Mouse (Mus musculus): ENCODE measurements around the gene Rhod. TPM values are rescaled to one million over a fixed set of nuclear protein-coding genes. Genes with fewer than 3 reads are reported as not detected.

Gene Rhod
- polyA plus RNA-seq, 1 experiment = 1.1 TPM

DNA sequence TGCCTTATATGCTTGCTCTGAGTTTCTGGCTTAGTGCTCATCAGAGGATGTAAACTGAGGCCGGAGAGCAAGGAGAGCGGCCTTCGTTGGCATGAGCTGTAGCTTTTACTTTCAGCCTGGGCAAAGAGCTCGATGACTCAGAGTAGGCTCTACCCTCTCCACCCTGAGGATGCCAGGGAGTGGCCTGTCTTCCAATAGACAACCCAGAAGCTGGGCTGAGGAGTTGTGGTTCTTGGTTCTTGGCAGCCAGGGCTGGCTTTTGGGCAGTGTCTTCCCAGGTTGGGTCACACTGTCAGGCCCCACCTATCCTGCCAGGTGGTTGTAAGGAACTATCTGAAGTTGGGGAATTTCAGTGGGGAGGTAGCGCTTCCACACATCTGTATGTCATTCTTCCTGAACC is 19.5 kb downstream of the Rhod start:
- Histone ChIP-seq H3K4me1 (ENCODE audit: control insufficient read depth, insufficient read depth, low read length) (peaks cover 17% of the 10 kb centered on the region), H3K4me3 (ENCODE audit: insufficient read depth, low read length) (no peak overlapping the region), H3K27ac (ENCODE audit: insufficient read depth, low read depth, low read length) (no peak overlapping the region)
- TF ChIP-seq POLR2A (IDR thresholded peaks at IDR 0.05; ENCODE audit: borderline replicate concordance, low read depth, low read length) = no peak
- TF ChIP-seq CTCF (IDR thresholded peaks at IDR 0.05; ENCODE audit: low read depth, low read length) = no peak

DNA sequence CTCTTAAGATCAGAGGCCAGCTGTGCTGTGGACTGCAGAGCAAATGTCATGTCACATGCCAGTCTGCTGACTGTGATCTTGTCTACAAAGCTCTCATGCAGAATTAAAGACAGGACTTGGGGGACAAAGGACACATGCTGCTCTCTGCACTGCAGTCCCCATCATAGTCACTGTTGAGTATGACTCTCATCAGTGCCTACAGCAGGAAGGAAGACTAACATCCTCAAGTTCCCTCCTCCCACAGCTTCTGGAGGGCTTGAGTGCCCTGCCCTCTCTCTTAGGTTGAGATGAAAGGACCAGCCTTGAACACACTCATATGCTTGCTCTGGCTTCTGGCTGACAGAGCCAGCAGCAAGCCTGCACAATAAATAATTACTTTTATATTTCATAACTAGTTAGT is 21.5 kb downstream of the Rhod start:
- Histone ChIP-seq H3K4me3 (ENCODE audit: insufficient read depth, low read length) (no peak overlapping the region), H3K4me1 (ENCODE audit: control insufficient read depth, insufficient read depth, low read length) (peaks cover 2% of the 10 kb centered on the region), H3K27ac (ENCODE audit: insufficient read depth, low read depth, low read length) (no peak overlapping the region)
- TF ChIP-seq POLR2A (IDR thresholded peaks at IDR 0.05; ENCODE audit: borderline replicate concordance, low read depth, low read length) (no peak), CTCF (IDR thresholded peaks at IDR 0.05; ENCODE audit: low read depth, low read length) (no peak)

DNA sequence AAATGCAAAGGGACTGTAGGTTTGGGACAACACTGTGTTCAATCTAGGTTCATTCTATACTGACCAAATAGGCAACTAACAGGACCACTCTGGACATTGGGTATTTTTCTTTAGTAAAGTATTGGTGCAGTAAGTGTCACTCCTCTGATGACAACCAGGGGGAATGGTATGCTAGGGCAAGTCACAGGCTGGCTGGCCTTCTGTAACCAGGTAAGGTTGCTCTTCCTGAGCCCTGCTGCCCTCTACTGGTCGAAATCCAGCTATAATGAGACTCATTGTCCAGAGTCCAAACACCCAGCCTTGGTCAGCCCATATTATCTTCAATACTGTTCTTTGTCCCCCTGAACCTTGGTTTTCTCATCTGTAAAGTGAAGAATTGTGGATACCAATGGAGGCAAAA is 22.0 kb downstream of the Rhod start:
- Histone ChIP-seq H3K27ac (ENCODE audit: insufficient read depth, low read depth, low read length) (no peak overlapping the region), H3K4me1 (ENCODE audit: control insufficient read depth, insufficient read depth, low read length) (no peaks in the 10 kb centered on the region; the same call in 1 of the 2 replicates), H3K4me3 (ENCODE audit: insufficient read depth, low read length) (no peak overlapping the region)
- TF ChIP-seq POLR2A (IDR thresholded peaks at IDR 0.05; ENCODE audit: borderline replicate concordance, low read depth, low read length) (no peak), CTCF (IDR thresholded peaks at IDR 0.05; ENCODE audit: low read depth, low read length) (peak; percentile 69)

DNA sequence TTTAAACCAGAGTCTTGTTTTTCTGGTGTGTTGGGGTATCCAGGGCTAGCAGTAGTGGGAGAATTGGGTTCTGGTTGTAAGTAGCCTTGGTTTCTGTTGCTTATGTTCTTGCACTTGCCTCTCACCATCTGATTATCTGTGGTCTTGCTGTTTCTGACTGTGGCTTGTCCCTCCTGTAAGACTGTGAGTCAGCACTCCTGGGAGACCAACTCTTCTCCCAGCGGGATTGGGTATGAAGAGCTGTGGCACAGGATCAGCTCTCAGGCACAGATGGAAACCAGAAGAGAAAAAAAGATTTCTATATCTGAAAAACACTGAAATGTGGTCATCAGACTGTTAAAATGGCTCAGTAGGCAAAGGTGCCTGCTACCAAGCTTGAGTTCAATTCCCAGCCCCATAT is 24.6 kb downstream of the Rhod start:
- Histone ChIP-seq H3K4me1 (ENCODE audit: control insufficient read depth, insufficient read depth, low read length) (no peaks in the 10 kb centered on the region), H3K27ac (ENCODE audit: insufficient read depth, low read depth, low read length) (no peak overlapping the region), H3K4me3 (ENCODE audit: insufficient read depth, low read length) (no peak overlapping the region)
- TF ChIP-seq POLR2A (IDR thresholded peaks at IDR 0.05; ENCODE audit: borderline replicate concordance, low read depth, low read length) (no peak), CTCF (IDR thresholded peaks at IDR 0.05; ENCODE audit: low read depth, low read length) (no peak)

DNA sequence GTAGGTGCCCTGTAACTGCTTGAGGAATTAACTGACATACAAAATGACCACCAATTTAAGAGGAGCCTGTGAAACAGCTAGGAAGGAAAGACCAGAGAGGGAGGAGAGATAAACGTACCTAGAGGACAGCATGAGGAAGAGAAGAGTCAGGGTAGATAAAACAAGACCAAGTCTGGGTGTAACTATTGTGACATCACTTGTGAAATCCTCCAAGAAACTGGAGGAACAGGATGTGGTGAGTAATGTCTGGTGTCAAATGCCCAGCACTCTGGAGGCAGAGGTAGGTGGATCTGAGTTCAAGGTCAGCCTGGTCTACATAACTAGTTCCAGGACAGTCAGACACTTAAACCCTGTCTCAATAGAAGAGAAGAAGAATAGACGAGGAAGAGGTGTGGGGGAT is 30.2 kb downstream of the Rhod start:
- Histone ChIP-seq H3K4me3 (ENCODE audit: insufficient read depth, low read length) (no peak overlapping the region), H3K27ac (ENCODE audit: insufficient read depth, low read depth, low read length) (no peak overlapping the region), H3K4me1 (ENCODE audit: control insufficient read depth, insufficient read depth, low read length) (peaks cover 12% of the 10 kb centered on the region)
- TF ChIP-seq CTCF (IDR thresholded peaks at IDR 0.05; ENCODE audit: low read depth, low read length) = no peak
- TF ChIP-seq POLR2A (IDR thresholded peaks at IDR 0.05; ENCODE audit: borderline replicate concordance, low read depth, low read length) = no peak

DNA sequence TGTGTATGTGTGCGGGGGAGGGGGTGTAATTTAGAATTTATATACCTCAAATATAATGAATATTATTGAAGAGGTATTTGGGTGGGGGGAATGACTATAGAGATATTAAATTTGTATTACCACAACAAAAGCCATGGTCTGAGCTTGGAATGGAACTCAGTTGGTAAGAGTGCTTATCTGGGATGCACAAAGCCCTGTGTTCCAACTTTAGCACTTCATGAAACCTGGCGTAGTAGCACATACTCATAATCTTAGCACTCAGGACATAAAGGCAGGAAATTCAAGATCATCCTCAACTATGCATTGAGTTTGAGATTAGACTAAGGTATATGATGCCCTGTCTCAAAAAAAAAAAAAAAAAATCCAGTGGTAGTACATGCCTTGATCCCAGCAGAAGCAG is 34.4 kb downstream of the Rhod start:
- peaks cover 12% of the 10 kb centered on the region for H3K4me1 ChIP-seq (ENCODE audit: control insufficient read depth, insufficient read depth, low read length)
- no peak overlapping the region for H3K4me3 ChIP-seq (ENCODE audit: insufficient read depth, low read length)
- TF ChIP-seq POLR2A (IDR thresholded peaks at IDR 0.05; ENCODE audit: borderline replicate concordance, low read depth, low read length) (no peak), CTCF (IDR thresholded peaks at IDR 0.05; ENCODE audit: low read depth, low read length) (no peak)
- no peak overlapping the region for H3K27ac ChIP-seq (ENCODE audit: insufficient read depth, low read depth, low read length)

DNA sequence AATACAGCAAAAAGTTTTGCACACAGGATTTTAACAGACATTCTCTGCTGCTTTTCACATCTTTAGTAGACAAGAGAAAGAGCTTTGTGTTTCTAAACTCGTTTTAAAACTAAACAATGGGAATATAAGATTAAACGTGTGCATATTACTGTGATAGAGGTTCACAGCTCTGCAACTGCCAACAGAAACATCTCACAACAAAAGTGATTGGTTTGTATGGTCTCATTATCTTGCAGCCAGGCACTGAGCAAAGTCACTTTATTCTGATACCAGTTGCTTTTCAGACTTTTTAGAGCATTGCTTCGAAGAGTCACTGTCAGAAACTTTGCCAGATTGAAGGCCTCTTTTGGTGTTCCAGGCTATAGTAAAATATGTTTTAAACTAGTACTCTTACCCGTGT is 40.3 kb downstream of the Rhod start:
- Histone ChIP-seq H3K4me3 (ENCODE audit: insufficient read depth, low read length) (no peak overlapping the region), H3K27ac (ENCODE audit: insufficient read depth, low read depth, low read length) (no peak overlapping the region), H3K4me1 (ENCODE audit: control insufficient read depth, insufficient read depth, low read length) (0 out of 2 replicates have a peak, but pooled peaks cover 2% of the 10 kb centered on the region)
- no peak for TF ChIP-seq POLR2A (IDR thresholded peaks at IDR 0.05; ENCODE audit: borderline replicate concordance, low read depth, low read length)
- TF ChIP-seq CTCF (IDR thresholded peaks at IDR 0.05; ENCODE audit: low read depth, low read length) = no peak

DNA sequence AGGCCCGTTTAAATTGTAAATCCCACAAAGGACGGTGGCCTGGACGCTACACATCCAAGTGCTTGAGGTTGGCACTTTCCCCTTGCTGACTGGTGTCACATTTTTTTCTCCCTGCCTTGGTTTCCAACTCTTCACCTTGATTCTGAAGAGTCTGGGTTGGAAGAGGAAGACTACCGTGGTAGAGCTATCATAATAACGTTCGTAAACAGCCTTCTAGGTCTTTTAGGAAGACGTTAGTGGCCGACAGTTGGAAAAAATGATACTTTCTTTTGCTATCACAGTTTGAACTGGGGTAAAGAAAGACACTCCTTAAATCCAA is 40.6 kb downstream of the Rhod start:
- TF ChIP-seq POLR2A (IDR thresholded peaks at IDR 0.05; ENCODE audit: borderline replicate concordance, low read depth, low read length) = no peak
- H3K27ac ChIP-seq (ENCODE audit: insufficient read depth, low read depth, low read length) = no peak overlapping the region
- no peak overlapping the region for H3K4me3 ChIP-seq (ENCODE audit: insufficient read depth, low read length)
- peaks cover 4% of the 10 kb centered on the region; the same call in 1 of the 2 replicates for H3K4me1 ChIP-seq (ENCODE audit: control insufficient read depth, insufficient read depth, low read length)

DNA sequence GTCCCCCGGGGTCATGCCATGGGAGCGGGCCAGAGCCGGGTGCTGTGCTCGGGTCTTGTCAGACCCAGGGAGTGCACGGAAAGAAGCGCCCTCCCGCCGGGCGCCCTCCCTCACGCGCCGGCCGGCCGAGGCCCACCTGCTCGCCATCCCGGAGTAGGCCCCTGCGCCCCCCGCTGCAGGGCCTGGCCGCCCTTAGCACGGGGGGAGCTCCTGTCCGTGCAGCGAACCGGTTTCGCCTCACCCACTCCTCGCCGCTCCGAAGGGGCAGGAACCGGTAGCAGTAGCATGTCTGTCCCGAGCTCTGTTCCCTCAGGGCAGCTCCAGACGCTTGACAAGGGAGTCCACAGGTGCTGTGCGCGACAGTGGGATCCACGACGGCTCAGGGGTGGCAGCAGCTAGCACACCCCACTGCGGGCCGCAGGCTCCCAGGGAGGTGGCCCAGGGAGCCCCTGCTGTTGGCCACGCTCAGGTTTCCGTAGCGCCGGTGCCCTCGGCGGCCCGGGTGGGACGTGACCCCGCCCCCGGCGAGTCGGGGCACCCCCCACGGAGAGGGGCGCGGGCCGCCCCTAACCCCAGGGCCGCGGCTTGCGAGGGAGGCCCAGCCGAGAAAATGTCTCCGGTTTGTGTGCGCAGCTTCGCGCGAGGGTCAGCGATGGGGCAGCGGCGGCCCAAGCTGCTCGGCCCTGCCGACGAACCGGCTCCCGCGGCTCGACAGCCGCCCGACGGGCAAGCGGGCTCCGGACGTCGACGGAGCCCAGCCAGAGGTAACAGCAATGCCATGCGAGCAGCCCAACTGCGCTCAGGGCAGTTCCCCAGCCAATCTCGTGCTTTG is 41.2 kb downstream of the Rhod start, which contains the start of gene Kdm2a:
TSS of gene Kdm2a (minus strand) at position 488 of the 832 bp plus-strand sequence.
- Histone ChIP-seq H3K27ac (ENCODE audit: insufficient read depth, low read depth, low read length) (peak within 1 kb of the TSS; percentile 27; the same call in 1 of the 2 replicates), H3K4me3 (ENCODE audit: insufficient read depth, low read length) (peak within 1 kb of the TSS; percentile 64), H3K4me1 (ENCODE audit: control insufficient read depth, insufficient read depth, low read length) (peaks cover 5% of the 10 kb centered on the region; the same call in 1 of the 2 replicates)
- TF ChIP-seq CTCF (IDR thresholded peaks at IDR 0.05; ENCODE audit: low read depth, low read length) = no peak

DNA sequence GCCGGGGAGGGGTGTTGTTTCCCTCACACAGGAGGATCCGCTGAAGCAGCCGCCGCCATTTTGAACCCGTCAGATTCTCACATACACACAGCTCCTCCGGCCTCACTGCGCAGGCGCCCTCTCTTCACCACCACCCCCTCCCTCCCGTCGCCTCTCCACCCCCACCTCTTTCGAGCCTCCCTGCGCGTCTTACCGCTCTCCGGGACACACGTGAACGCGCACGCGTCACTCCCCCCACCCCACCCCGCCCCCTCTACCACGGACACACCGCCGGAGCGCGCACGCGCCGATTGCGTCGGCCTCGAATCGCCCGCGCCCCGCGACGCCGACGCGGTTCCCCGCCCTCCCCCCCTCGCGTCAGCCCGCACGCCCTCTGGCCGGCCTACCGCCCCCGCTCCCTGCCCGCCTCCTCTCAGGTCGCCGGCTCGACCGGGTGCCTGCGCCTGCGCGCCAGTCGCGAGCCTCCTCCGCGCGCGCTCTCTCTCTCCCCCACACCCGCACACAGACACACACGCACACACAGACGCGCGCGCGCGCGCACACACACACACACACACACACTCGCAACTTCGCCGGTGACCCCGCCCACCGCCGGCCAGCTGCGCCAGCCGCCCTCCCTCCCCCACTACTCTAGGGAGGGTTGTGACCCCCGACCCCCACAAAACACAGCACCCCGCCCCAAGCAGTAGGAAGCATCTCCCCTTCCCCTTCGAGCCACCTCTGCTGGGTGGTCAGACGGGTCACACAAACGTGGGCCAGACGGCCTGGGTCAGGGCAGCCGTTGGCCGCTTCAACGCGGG is 42.0 kb downstream of the Rhod start:
- TF ChIP-seq CTCF (IDR thresholded peaks at IDR 0.05; ENCODE audit: low read depth, low read length) = no peak
- TF ChIP-seq POLR2A (IDR thresholded peaks at IDR 0.05; ENCODE audit: borderline replicate concordance, low read depth, low read length) = no peak
- Histone ChIP-seq H3K4me1 (ENCODE audit: control insufficient read depth, insufficient read depth, low read length) (peaks cover 8% of the 10 kb centered on the region; the same call in 1 of the 2 replicates), H3K27ac (ENCODE audit: insufficient read depth, low read depth, low read length) (peak overlapping the region; percentile 80), H3K4me3 (ENCODE audit: insufficient read depth, low read length) (peak overlapping the region; percentile 69)

All from bone marrow macrophage, adult 2 months (primary cell).